Mouse (Mus musculus) myocyte (in vitro differentiated cells): Measurements from ENCODE around the gene Cd27.

Experiments
- CEBPB ChIP-seq: IDR thresholded peaks from 2 replicates; pipeline ENCODE4 v1.6.1; 2011; ENCODE audit warnings: mild to moderate bottlenecking, moderate library complexity; ENCODE audit not compliant: poor library complexity, insufficient read depth, severe bottlenecking
- E2F4 ChIP-seq: IDR thresholded peaks from one replicate; pipeline ENCODE4 v1.6.1; 2011; ENCODE audit warnings: mild to moderate bottlenecking, control low read depth, moderate library complexity; ENCODE audit not compliant: insufficient read depth
- MAX ChIP-seq: IDR thresholded peaks from one replicate; pipeline ENCODE4 v1.6.1; 2011; ENCODE audit warnings: low read depth, mild to moderate bottlenecking, control low read depth
- POLR2A ChIP-seq: IDR thresholded peaks from one replicate; pipeline ENCODE4 v1.6.1; 2011; ENCODE audit warnings: low read depth, mild to moderate bottlenecking, control low read depth, moderate library complexity; ENCODE audit not compliant: insufficient read length
- TCF3 ChIP-seq: IDR thresholded peaks from one replicate; pipeline ENCODE4 v1.6.1; 2011; ENCODE audit warnings: low read depth, control low read depth; ENCODE audit not compliant: insufficient read length
- USF1 ChIP-seq: IDR thresholded peaks from one replicate; pipeline ENCODE4 v1.6.1; 2011; ENCODE audit warnings: low read depth, mild to moderate bottlenecking, control low read depth, moderate library complexity

GRCm38 (mm10) chr6:125240617-125241016 lies 3.8 kb upstream of the Cd27 start:
- TF ChIP-seq USF1 (no peak), POLR2A (no peak), CEBPB (no peak), MAX (no peak), E2F4 (no peak), TCF3 (no peak)
